Mouse (Mus musculus): Measurements from ENCODE around the gene Gfpt1.
"Not testable (repeated sequence)": the region's sequence is repeated elsewhere in the genome, so short reads cannot be mapped to it uniquely, and the experiment has no call there.

Gfpt1 gene

DNA sequence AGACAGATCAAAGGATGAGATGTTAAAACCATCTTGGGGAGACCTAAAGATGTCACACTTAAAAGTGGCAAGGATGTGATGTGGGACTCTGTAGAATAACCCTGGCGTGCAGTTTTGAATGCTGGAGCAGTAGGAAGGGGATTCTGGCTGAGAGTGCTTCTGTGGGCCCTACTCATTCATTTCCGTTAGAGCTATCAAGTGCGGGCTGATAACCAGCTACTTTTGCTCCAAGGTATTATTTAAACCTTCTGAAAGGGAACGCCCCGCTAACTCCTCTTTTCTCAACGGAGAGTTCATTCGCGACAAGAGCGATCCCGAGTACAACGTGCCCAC is 676 bp upstream of the Gfpt1 start:
- no peak for DNase-seq (ENCODE audit: low spot score in 2 of 2)

DNA sequence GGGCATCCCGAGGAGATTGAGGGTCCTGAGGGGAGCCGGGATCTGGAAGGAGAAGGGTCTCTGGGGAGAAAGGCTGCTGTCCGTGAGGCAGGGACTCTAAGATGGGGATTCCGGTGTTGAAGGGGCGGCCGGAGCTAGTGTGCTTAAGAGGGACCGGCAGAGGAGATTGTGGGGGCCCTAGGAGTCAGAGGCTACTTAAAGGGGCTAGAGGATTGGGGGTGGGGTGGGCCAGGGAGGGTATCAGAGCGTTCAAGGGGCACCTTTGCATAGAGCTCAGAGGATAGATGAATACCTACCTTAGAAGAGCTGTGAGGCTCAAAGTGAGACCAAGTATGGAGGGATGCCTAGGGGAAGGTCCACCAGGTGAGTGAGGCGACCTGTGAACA is 478 bp downstream of the Gfpt1 start:
- no peak for DNase-seq (ENCODE audit: low spot score in 2 of 2)

- DNase-seq (ENCODE audit: low spot score in 2 of 2): no peak
These were observed 2.2 kb downstream of the Gfpt1 start for GRCm38 (mm10) chr6:87044895-87045294.

DNA sequence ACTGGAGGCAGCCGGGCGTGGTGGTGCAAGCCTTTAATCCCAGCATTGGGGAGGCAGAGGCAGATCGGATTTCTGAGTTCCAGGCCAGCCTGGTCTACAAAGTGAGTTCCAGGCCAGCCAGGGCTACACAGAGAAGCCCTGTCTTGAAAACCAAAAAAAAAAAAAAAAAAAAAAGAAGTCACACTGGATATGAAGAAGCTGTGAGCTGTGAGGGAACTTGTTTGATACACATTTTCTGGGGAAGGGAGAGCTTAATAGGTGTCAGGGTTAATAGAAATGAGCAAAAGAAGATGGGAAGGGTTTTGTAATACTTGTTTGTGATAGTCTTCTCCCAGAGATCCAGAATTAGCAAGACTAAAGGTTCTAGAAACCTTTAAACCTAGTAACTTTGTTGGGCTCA is 2.9 kb downstream of the Gfpt1 start:
- no peak for DNase-seq (ENCODE audit: low spot score in 2 of 2)

DNA sequence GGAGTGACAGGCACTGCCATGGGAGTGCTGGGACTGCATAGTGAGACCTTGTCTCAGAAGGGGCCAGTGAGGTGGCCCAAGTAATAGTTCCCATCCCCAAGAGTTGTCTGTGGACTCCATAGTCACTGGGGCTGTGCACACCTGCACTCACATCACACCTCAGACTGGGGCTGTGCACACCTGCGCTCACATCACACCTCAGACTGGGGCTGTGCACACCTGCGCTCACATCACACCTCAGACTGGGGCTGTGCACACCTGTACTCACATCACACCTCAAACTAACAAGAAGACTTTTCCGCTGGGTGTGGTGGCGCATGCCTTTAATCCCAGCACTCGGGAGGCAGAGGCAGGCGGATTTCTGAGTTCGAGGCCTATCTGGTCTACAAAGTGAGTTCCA is 6.1 kb downstream of the Gfpt1 start:
- DNase-seq (ENCODE audit: low spot score in 2 of 2): not testable (repeated sequence)

DNA sequence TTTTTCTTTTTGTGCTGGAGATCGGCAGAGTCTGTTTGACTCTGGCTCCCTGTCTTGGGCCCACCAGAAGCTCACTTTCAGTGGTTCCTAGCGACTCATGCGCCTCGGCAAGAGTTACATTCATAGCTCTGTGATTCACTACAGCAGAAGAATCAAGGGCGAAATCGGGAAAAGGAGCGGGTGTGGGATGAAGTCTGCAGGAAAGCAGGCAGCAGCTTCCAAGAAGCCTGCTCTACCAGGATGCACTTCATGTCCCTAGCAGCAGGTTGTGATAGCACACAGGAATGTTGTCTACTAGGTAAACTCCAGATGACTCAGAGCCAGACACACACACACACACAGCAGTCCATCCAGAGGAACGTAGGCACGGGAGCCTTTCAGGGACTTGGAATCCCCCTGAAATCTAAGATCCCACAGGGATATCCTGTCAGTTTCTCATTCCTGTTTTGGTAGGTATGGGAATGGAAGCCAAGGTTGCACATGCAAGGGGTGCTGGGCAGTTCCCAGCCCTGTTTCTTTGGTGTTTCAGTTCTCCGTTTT is 9.3 kb downstream of the Gfpt1 start:
- no peak for DNase-seq (ENCODE audit: low spot score in 2 of 2)

DNA sequence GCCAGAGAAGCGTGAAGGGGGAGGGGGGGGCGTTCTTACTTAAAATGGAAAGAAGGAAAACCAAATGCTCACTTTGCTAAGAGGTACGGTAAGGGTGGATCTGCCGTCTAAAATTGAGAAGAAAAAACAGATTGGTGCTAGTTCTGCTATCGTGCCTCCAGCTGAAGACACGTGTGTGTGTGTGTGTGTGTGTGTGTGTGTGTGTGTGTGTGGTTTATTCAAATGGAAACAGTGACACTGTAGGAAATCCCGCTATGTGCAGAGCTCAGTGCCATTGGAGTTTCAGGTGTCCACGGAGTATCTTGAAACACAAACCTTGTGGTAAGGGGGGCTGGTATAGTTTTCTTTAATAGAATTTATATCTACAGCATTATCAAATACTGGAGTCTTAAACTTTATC is 11.5 kb downstream of the Gfpt1 start:
- no peak for DNase-seq (ENCODE audit: low spot score in 2 of 2)

DNA sequence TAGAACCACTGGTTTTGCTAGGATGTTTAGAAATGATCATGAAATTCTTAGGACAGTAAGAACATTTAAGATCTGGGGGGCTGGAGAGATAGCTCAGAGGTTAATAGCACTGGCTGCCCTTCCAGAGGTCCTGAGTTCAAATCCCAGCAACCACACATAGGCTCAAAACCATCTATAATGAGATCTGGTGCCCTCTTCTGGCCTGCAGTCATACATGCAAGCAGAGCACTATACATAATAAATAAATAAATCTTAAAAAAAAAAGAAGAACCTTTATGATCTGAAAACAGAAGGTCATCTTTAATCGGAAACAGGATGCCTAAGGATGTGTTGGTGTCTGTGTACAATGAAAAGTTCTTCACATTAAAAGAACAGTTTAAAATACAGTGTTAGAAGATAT is 17.1 kb downstream of the Gfpt1 start:
- no peak for DNase-seq (ENCODE audit: low spot score in 2 of 2)

- DNase-seq (ENCODE audit: low spot score in 2 of 2): no peak
These were observed 20.9 kb downstream of the Gfpt1 start for GRCm38 (mm10) chr6:87063586-87063985.

DNA sequence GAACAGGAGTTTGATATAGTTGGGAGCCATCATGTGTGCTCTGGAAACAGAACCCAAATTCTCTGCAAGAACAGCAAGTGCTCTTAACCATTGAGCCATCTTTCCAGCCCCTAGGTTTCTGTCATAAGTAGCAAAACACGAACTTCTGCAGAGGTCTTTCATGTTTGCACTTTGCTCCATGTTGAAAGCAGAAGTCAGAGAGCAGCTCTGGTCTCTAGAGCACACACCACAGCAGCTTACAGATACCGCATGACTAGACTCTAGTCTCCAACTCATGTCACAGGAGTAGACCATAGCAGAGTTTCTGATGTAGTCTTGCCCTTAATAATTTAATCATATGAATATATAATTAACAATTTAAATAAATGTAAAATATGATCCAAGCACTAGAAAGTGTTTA is 25.6 kb downstream of the Gfpt1 start:
- no peak for DNase-seq (ENCODE audit: low spot score in 2 of 2)

DNA sequence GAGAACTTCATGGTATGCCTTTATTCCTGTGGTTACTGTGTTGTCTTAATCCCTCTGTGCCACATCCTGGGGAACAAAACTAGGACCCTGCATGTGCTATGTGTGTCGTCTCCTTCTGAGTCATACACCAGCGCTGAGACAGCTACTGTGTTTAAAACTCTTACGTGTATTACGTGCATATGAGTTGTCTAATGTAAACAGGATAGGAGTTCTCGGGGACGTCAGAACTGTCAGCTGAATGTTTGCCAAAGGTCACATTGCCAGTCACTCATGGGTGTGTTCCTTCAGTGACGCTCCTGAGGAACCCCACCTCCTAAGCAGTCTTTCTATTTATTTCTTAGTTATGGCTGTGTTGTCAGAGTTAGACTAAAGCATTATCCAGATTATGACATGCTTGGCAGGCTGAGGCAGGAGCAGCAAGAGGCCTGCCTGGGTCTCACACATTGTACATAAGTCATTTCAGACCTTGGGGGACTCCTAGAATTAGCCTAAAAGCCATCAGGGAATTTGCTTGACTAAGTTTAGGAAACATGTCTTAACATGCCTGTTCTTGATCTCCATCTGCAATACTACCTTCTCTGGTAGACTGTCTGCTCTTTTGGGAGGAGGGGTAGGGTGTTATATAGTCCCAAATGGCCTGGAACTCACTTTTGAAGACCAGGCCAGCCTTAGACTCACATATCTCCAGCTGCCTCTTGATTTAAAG is 26.7 kb downstream of the Gfpt1 start:
- DNase-seq (ENCODE audit: low spot score in 2 of 2): no peak

- no peak for DNase-seq (ENCODE audit: low spot score in 2 of 2)
These were observed 28.0 kb downstream of the Gfpt1 start for GRCm38 (mm10) chr6:87070641-87071040.

GRCm38 (mm10) chr6:87072759-87073158 is 30.1 kb downstream of the Gfpt1 start:
- DNase-seq (ENCODE audit: low spot score in 2 of 2): no peak

GRCm38 (mm10) chr6:87075092-87075685 is 32.5 kb downstream of the Gfpt1 start:
- no peak for DNase-seq (ENCODE audit: low spot score in 2 of 2)

DNA sequence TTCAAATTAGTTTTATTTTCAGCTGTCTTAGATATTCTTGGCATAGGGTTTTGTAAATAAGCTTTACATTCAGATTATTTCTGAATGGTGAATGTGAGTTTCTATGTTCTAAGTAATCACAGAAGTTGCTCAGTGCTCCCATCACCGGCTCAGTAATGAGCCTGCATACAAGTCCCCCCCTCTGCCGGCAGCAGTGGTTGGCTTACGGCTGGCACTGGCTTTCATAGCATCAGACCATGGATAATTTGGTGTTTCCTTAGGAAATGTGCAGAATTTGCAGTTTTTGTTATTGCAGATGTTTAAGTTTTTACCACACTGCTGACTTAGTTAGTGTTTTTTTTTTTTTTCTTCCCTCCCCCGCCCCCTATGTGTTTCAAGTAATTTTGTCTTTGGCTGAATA is 36.8 kb downstream of the Gfpt1 start:
- no peak for DNase-seq (ENCODE audit: low spot score in 2 of 2)

DNA sequence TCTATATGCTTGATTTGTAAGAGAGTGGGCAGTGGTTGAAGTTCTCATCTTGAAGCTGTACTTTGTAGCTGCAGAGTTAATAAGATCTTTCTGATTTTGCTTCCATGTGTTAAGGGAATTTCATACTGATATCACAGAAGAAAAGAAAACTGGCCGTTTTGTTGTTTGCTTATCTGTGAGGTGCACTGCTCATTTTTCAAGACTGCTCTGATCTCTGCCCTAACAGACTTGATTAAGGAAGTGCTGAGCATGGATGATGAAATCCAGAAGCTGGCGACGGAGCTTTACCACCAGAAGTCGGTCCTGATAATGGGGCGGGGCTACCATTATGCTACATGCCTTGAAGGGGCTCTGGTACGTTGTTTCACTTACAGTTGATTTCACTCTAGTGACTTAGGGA is 42.4 kb downstream of the Gfpt1 start:
- no peak for DNase-seq (ENCODE audit: low spot score in 2 of 2)

DNA sequence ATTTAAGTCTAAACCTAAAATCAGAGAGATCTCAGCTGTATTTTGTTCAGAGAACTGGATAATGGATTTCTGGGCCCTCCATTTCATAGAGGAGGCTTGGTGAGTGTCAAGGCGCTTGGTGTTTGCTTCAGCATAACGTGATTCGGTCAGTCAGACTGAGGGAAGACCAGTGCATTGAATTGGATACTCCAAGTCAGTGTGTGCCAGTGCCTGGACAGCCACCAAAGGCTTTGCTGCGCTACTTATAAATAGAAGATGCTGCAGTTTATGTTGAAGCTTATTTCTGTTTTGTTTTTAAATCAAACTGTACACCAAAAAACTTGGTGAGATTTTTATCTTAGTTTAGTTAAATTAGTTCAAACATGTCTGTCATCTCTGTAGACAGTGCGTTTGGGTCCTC is 45.7 kb downstream of the Gfpt1 start:
- no peak for DNase-seq (ENCODE audit: low spot score in 2 of 2)

DNA sequence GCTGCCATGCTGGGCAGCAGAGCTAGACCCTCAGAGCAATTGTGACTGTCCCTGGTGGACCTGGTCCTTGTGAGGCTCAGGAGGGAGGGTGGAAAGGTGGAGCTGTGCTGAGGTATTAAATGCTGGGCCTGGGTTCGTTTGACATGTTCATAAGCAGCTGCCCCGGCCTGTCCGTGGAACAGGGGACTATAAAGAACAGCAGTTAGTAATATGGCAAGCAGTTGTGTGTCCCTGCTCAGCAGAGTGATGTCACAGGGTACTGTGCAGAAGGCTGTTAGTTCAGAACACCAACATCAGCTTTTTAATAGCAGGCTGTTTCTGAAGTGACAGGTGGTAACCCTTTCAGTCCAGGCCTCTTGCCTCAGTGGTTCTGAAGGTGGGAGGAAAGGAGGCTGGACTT is 48.2 kb downstream of the Gfpt1 start:
- no peak for DNase-seq (ENCODE audit: low spot score in 2 of 2)

DNA sequence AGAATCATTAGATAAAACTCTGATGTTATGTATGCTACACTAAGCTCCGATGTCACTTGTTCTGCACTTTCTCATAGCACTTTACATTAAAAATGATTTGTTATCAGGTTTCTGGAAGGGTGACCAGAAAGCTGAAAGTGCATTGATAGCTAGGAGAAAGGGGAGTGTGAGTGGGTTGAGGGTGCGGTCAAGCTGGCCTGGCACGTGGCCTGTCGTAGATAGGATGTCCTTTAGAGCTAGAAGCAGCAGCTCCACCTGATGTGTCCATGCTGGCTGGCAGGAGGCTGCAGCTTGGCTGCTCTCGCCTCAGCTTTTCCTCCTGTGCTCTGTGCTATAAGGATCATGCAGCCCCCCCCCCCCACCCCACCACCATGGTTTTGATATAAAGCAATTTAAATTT is 49.8 kb downstream of the Gfpt1 start:
- no peak for DNase-seq (ENCODE audit: low spot score in 2 of 2)

DNA sequence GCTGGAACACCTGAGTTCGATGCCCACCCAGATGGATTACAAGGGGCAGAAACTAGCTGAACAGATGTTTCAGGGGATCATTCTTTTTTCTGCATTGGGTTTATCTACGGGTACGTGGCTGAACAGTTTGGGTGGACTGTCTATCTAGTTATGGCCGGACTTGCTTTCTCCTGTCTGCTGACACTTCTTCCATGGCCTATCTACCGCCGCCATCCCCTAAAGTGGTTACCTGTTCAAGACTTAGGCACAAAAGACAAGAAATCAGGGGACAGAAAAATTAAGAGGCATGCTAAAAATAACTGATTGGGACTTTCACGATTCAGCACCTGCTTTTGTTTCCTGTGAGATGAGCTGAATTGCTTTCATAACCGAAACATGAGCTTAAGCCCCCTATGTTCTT is 51.0 kb downstream of the Gfpt1 start:
- not testable (repeated sequence) for DNase-seq (ENCODE audit: low spot score in 2 of 2)

DNA sequence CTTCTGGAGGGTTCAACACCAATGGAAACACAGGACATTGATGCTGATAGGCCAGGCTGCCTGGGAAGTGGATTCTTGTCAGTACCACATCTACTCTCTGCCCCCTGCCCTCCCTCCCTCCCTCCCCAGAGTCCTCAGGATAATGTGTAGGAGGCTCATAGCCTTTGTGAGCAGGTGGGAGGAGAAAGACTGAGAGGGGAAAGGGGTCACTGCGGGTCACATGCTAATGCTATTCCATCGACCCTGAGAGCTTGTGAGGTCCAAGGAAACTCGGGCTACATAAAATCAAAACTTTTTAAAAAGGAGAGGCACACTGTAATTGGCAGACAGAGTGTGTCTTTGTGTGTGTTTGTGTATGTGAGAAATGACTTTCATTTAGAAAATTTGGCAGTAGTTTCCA is 56.6 kb downstream of the Gfpt1 start:
- no peak for DNase-seq (ENCODE audit: low spot score in 2 of 2)

GRCm38 (mm10) chr6:87099671-87100296 is 57.1 kb downstream of the Gfpt1 start:
- DNase-seq (ENCODE audit: low spot score in 2 of 2): no peak

GRCm38 (mm10) chr6:87100297-87101020 is 57.8 kb downstream of the Gfpt1 start:
- DNase-seq (ENCODE audit: low spot score in 2 of 2): no peak
